Mouse (Mus musculus) liver, embryonic 14.5 days (tissue): ENCODE measurements around the gene Gabra5.

Source experiments
- CTCF ChIP-seq: IDR thresholded peaks from 2 replicates; pipeline ENCODE4 v1.5.1; 2016; ENCODE audit warnings: antibody characterized with exemption, low read depth, control low read depth
- EP300 ChIP-seq: IDR thresholded peaks from 2 replicates; pipeline ENCODE4 v1.6.1; 2016; ENCODE audit warnings: antibody characterized with exemption, low read depth

DNA sequence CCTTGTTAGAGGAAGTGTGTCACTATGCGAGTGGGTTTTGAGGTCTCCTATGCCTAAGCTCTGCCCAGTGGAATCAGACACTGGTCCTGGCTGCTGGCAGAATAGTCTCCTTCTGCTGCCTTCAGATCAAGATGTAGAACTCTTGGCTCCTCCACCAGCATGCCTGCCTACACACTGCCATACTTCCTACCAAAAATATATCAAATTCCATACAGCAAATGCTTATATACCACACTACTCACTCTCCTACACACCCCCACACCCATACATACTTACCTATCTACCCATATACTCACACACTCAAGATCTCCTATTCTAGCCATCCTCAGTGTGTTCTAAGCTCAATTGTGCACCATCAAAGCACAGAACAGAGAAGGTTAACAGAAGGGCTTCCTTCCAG is 38.5 kb downstream of the Gabra5 start:
- TF ChIP-seq CTCF = no peak
- TF ChIP-seq EP300 = no peak
